Mouse (Mus musculus): ENCODE data around the gene Zfp324. TPM values are rescaled to one million over a fixed set of nuclear protein-coding genes. Genes with fewer than 3 reads are reported as not detected.
"Not testable (repeated sequence)": the region's sequence is repeated elsewhere in the genome, so short reads cannot be mapped to it uniquely, and the experiment has no call there.

Zfp324 gene
- total RNA-seq (2021) = 12.8 and 13.1 TPM in 2 replicates
- long read RNA-seq, full-length matches to known transcripts = 5 of 7 reads
- long read RNA-seq, partial matches to known transcripts = 0 of 7 reads
- long read RNA-seq, other reads (novel, unspliced or antisense) = 2 of 7 reads

DNA sequence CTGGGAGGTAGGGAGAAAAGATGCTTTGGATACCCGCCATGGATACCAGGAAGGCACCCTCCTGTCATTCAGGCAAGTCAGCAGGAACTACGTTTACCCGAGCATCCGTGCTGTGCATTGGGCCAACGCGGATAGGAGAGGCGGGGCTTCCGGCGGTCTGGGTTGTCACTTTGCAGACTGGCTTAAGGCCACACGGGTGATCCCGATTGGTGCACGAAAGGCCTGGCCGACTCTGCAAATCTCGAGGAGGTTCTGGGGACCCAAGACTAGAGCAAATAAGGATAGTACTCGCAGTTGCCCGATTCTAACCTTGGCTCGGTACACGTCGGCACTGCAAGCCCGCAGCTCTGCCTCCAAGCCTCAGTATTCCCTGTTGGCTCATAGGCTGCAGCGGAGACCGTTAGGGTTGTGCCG is at the start of gene Zfp324:
TSS of gene Zfp324 (plus strand) at position 161 of the 414 bp plus-strand sequence.
- peak; percentile 89 for DNase-seq

DNA sequence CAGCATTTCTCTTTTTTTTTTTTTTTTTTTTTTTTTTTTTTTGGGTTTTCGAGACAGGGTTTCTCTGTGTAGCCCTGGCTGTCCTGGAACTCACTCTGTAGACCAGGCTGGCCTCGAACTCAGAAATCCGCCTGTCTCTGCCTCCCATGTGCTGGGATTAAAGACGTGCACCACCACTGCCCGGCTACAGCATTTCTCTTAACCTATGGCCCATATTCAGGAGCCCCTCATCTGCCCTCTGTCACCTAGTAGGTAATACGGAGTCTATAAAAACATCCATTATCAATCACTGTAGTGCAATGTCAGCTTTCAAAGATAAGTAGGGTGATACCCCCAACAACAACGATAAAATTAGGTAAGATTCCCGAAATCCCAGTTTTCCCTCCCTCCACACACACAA is 45.1 kb upstream of the Zfp324 start:
- not testable (repeated sequence) for DNase-seq

DNA sequence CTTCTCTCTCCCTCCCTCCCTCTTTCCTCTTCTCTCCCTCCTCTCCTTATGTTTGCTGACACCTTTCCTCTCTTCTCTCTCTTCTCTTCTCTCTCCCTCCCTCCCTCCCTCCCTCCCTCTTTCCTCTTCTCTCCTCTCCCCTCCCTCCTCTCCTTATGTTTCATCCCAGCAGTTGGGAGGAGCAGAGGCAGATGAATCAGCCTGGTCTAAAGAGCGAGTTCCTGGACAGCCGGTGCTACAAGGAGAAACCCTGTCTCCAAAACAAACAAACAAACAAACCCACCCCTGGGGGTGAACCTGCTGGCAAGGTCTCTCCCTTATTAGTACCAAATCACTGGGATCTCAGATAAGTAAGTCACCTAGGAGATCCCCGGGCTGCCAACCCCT is 44.3 kb upstream of the Zfp324 start:
- DNase-seq = no peak

DNA sequence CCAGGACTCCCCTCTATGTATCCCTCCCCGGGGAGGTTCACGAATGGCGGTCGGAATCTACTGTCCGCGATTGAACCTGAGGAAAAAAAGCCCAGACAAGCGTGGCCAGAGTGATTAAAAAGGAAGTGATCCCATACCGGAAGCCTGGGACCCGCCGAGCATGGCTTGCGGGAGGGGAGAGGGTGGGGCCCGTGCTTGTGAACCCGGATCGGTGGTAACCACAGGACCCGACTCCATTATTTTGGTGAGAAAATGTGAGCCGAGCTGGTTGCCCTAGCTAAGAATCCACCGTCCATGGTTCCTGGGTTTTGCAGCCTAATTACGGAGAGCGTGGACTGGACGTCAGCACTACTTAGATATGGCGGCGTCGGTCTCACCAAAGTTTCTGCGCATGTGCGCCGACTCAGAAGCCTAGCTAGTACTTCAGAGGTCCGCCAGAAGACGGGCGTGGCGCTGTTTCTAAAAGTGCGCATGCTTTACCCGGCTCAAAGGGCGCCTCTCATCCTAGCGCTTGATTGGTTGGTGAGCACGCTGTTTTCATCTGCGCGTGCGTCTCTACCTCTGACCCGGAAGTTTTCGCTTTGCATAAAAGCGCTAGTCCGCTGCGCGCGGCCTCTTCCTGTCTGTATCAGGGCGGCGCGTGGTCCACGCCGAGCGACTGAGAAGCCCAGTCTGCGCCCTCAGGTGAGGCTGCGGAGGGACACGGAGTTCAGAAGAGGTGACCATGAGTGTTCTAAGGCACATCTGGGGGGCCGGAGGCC is 43.8 kb upstream of the Zfp324 start, which contains the start of gene Rps5:
TSS of gene Rps5 (plus strand) at position 586 of the 761 bp plus-strand sequence.
- peak; percentile 97 for DNase-seq

DNA sequence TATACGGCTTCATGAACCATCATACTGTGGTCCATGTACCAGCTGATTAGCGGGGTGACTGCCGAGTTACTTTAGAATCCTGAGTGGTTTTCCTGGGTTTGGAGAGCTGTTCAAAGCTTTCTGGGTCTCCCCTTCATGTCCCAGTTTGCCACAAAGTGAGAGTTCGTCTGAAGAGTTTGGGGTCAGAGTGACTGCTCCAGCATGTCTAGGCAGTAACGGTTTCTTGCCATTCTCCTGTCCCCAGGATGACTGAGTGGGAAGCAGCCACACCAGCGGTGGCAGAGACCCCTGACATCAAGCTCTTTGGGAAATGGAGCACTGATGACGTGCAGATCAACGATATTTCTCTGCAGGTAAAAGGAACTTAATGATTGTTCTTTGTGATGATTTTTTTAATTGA is 42.9 kb upstream of the Zfp324 start:
- DNase-seq = no peak

DNA sequence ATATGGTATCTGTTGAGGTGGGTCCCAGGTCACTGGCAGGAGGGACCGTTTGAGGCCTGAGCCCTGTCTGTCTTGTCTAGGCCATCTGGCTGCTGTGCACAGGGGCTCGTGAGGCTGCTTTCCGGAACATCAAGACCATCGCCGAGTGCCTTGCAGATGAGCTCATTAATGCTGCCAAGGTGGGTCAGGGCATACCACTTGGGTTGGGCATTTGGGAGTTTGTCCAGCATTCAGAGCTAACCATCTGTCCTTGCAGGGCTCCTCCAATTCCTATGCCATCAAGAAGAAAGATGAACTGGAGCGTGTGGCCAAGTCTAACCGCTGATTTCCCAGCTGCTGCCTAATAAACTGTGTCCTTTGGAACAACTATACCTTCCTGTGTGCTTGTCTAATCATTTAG is 39.3 kb upstream of the Zfp324 start:
- DNase-seq = no peak

DNA sequence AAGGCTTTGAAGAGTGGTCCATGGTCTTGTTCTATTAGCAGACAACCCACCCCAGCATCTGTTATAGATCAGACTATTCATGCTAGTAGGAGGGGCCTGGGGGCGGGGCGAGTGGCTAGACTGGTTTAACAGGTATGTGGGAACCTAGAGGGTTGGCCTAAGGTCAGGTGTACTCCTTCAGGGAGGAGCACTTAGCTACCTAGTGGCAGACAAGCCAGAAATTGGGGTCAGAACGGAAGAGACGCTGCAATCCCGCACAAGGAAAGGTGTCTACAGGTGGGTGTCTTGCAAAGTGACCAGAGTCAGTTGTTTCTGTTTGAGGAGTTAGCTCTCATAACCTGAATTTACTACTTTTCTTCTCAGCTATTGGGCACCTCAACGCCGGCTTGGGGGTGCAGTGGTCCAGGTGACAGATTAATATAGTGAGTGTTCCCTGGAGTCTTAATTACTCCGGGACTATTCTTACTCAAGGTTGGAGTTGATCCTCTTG is 38.4 kb upstream of the Zfp324 start, which contains the start of gene Rnf225:
TSS of gene Rnf225 (plus strand) at position 226 of the 490 bp plus-strand sequence.
- DNase-seq = no peak

DNA sequence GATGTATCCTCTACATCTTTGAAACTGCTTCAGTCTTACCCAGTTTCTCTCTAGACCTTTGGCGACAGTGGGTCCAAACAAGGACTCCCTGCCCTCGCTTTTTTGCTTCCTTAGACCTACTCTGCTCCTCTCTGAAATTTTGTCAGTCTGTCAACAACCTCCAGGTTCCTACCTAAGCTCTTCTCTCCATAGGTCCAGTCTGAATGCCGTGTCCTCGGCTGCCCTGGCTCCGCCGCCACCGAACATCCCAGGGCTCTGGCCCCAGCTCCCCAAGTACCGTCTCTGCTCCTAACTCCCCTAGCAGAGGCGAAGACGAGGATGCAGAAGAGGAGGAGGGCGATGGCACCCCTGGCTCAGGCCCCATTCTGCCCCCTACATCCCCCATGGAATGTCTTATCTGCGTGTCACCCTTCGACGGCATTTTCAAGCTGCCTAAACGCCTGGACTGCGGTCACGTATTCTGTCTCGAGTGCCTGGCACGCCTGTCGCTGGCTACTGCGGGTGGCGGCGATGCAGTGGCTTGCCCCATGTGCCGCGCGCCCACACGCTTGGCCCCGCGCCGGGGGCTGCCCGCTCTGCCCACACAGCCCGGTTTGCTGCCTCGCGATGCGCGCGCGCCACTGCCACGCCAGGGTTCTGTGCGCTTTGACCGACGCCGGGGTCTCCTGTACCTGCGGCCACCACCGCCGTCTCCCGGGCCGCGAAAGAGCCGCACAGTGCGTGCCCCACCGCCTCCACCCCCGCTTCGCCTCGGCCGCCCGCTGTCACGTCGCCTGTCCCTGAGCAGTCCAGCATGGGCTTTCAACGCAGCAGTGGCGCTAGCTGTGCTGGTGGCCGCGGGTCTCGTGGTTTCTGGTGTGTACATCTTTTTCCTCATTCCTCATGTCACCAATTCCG is 37.7 kb upstream of the Zfp324 start:
- DNase-seq = peak; percentile 31

- no peak for DNase-seq
Observed at GRCm38 (mm10) chr7:12933615-12934140, 32.0 kb upstream of the Zfp324 start.

DNA sequence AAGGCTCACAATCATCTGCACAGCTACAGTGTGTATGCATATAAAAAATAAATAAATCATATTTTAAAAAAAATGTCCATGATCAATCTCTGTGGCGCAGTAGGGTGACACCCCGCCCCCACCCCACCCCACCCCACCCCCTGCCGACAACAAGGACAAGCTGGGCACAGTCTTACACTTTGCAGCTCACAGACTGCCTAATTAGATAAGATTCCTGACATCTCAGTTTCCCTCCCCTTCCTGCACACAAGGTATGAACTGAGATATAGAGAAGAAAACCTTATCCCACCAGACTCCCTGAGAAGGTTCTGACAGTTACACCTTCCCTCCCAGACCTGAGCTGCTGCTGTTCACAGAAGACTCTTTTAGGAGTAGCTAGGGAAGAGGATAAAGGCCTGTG is 30.8 kb upstream of the Zfp324 start:
- DNase-seq = no peak

GRCm38 (mm10) chr7:12937254-12937803 is 28.3 kb upstream of the Zfp324 start:
- DNase-seq = not testable (repeated sequence)

DNA sequence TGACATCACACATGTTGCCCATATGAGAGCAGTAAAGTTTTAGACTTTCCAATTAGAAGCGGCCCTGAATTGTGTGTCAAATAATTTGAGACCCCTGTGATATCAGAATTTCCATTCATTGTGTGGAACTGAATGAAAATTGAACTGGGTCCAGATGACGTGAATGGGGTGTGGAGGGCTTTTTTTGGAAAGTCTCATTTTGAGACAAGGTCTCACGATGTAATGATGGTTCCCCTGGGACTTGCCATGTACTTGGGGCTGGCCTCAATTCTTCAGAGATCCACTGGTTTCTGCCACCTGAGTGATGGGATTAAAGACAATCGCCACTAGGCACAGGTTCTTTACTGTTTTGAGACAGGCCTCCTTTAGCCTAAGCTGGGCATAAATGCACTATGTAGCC is 25.0 kb upstream of the Zfp324 start:
- DNase-seq = no peak

DNA sequence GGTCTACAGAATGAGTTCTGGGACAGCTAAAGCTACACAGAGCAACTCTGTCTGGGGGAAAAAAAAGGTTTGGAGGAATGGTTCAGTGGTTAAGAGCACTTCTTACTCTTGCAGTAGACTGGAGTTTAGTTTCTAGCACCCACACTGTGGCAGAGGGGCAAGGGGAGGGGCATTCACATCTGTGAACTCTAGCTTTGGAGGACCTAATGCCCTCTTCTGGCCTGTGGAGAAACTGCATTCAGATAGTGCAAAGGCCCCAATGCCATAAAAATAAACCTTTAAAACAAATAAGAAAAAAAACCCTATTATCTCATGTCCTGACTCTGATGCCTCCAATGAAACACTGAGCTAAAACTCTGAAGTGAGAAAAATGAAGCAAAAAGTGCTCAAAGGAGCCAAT is 22.1 kb upstream of the Zfp324 start:
- no peak for DNase-seq

DNA sequence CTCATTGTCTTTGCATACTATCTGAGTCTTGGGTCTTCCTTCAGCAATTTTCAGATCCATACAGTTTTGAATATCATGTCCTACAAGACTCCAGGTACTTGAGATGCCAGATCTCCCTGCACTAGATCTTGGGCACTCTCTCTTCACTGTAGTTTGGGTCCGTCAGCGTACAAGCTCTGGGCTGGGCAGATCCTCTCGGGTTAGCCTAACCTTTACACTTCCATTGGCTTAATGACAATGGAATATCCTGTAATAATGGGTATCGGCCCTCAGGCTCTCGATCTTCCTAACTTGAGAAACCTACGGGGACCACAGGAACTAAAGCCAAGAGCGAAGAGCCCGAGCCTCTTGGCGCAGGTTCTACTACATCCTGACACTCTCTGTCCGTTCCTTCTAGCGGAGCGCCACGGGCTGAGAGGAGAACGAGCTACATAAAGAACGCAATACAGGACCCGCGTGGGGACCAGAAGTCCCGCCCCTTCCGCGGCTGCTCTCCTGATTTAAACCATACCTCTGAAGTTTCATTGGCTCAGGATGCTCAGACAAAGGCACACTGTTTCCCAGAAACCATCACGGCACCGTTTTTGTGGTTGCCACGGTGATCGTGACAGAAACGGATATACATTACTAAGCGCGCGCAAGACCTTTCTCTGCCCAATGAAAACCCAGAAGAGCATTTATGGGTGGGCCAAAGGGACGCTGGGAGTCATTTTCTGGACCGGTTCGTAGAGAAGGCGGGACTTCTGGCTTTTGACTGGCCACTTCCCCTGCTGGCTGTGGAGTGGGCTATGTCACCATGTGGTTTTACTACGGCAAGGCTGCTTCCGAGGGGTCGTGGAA is 16.4 kb upstream of the Zfp324 start:
- peak; percentile 88 for DNase-seq

- no peak for DNase-seq
Observed at GRCm38 (mm10) chr7:12949872-12950229, 15.8 kb upstream of the Zfp324 start.

DNA sequence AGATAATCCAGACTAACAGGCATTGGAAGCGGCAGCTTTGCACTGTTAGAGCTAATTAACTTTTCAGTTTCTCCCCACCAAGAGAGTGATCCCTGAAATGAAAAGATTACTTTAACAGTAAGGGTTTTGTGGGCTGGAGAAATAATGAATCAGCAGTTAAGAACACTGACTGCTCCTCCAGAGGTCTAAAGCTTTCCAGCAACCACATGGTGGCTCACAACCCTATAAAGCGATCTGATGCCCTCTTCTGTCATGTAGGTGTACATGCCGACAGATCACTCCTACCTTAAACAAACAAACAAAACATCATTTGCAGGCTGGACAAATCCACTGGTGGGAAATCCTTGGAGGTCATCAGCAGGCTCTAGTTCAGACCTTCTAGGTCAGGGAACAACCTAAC is 10.7 kb upstream of the Zfp324 start:
- no peak for DNase-seq

- DNase-seq = no peak
Observed at GRCm38 (mm10) chr7:12957511-12957910, 8.1 kb upstream of the Zfp324 start.

- DNase-seq = no peak
Observed at GRCm38 (mm10) chr7:12958948-12959347, 6.7 kb upstream of the Zfp324 start.

DNA sequence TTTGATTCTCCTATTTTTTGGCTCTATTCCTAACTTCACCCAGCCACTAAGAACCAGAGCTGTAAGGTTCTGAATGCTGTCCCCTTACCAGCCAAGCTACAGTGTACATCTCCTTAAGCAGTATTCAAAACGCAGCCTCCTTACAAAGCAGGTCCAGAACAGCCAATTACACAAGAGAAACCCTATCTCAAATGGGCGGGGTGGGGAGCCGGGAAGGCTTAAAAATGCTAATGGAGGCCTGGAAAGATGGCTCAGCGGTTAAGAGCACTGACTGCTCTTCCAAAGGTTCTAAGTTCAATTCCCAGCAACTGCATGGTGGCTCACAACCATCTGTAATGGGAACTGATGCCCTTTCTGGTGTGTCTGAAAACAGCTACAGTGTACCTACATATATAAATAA is 5.9 kb upstream of the Zfp324 start:
- DNase-seq = no peak

GRCm38 (mm10) chr7:12961511-12962141 is 4.0 kb upstream of the Zfp324 start:
- peak; percentile 25 for DNase-seq

All from adrenal gland, postnatal 25 days (tissue).